Mouse (Mus musculus) limb, embryonic 14.5 days (tissue): ENCODE measurements at regions not wholly inside any gene's neighbourhood (a gene's known extent, or its start where the extent isn't known, plus 50 kb on each side); places are given as distances from the start of the nearest gene placed in this dataset.

ENCODE experiments used
- ATAC-seq: fragments of 200-750 bp; cut with Nextera tagmentation; 2 replicates; pipeline ENCODE4 v1.8.0; 2017; ENCODE audit warnings: low read depth, moderate number of reproducible peaks, moderate TSS enrichment; ENCODE audit not compliant: low FRiP score
- DNase-seq: peaks from one replicate; pipeline ENCODE4 v3.0.0-alpha.2; 2015; ENCODE audit warnings: low spot score
- H3K27ac ChIP-seq: fragments of 300-500 bp; sonication (generic); replicated peaks from 2 replicates; pipeline ENCODE4 v1.5.1; 2014; ENCODE audit warnings: low read depth, mild to moderate bottlenecking, low read length, moderate library complexity, mixed read lengths
- H3K27me3 ChIP-seq: fragments of 300-500 bp; sonication (generic); 2 replicates; pipeline ENCODE4 v1.6.1; 2014; ENCODE audit warnings: low read length, mixed read lengths; ENCODE audit not compliant: control insufficient read depth, insufficient read depth
- H3K36me3 ChIP-seq: fragments of 300-500 bp; sonication (generic); 2 replicates; pipeline ENCODE4 v1.6.1; 2014; ENCODE audit warnings: mild to moderate bottlenecking, low read length, moderate library complexity, mixed read lengths; ENCODE audit not compliant: control insufficient read depth, insufficient read depth
- H3K4me1 ChIP-seq: fragments of 300-500 bp; sonication (generic); 2 replicates; pipeline ENCODE4 v1.6.1; 2014; ENCODE audit warnings: antibody characterized with exemption, low read length, mixed read lengths; ENCODE audit not compliant: control insufficient read depth, insufficient read depth
- H3K4me2 ChIP-seq: fragments of 300-500 bp; sonication (generic); replicated peaks from 2 replicates; pipeline ENCODE4 v1.6.1; 2014; ENCODE audit warnings: low read depth, mild to moderate bottlenecking, low read length, moderate library complexity; ENCODE audit not compliant: severe bottlenecking
- H3K4me3 ChIP-seq: fragments of 300-500 bp; sonication (generic); replicated peaks from 2 replicates; pipeline ENCODE4 v1.5.1; 2014; ENCODE audit warnings: low read length
- H3K9ac ChIP-seq: fragments of 300-500 bp; sonication (generic); 2 replicates; pipeline ENCODE4 v1.6.1; 2014; ENCODE audit warnings: mild to moderate bottlenecking, low read depth, low read length, moderate library complexity; ENCODE audit not compliant: severe bottlenecking
- H3K9me3 ChIP-seq: fragments of 300-500 bp; sonication (generic); 2 replicates; pipeline ENCODE4 v1.6.1; 2016; ENCODE audit warnings: low read length; ENCODE audit not compliant: control insufficient read depth
- POLR2A ChIP-seq: fragments of 200-500 bp; IDR thresholded peaks from 2 replicates; pipeline ENCODE4 v1.8.0; 2012; ENCODE audit warnings: inconsistent platforms, mild to moderate bottlenecking, moderate library complexity, borderline replicate concordance; ENCODE audit not compliant: insufficient read depth, insufficient read length; ENCODE audit errors: extremely low read depth
- WGBS: fragments of 180-500 bp; shearing (Covaris S2); extraction: QIAGEN DNeasy Blood & Tissue Kit; methylation state at CpG from one replicate; pipeline ENCODE4 v1.1.7; 2014; 5-methylcytosine and 5-hydroxymethylcytosine counted together

DNA sequence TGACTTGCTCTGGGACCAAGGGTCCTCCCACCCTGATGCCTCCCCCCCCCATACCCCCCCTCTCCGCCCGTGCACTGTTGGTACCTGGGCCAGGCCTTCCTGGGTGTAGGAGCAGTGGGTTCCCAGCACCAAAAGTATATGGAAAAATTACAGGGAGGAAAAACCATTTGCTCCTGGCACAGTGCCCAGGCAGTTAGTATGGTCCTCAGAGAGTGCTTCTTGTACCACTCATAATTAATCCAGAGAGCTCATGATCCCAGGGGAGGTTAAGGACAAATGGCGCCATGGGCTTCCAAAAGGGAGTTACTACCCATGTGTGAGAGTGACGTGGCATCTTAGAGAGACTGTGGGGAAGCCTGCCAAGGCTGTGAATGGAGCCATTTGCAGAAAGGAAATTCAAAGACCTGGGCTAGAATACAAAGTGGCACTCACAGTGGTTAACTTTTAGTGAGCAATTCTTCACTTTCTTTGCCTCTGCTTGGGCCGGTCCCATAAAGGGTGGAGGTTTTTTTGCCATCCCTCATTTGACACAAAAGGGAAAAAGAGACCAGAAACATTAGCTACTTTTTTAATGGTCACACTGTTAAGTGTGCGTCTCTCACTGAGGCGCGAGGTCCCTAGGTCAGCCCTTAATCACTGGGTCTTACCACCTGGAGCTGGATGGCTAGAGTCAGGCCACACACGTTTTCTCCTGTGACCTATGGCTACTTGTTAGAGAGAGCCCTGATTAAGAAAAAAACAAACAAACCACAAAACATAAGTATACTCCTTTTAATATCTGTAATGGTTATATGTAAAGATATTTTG lies 120.7 kb upstream of the Bmper start:
- DNase-seq (peak; percentile 48), ATAC-seq (no peak; the same call in 1 of the 2 replicates)
- Histone ChIP-seq H3K9ac (no peak overlapping the region), H3K27ac (no peak overlapping the region), H3K27me3 (0 out of 2 replicates have a peak, but pooled peaks cover 3% of the 10 kb centered on the region), H3K4me1 (0 out of 2 replicates have a peak, but pooled peaks cover 7% of the 10 kb centered on the region), H3K4me2 (no peak overlapping the region), H3K9me3 (no peaks in the 10 kb centered on the region), H3K36me3 (no peaks in the 10 kb centered on the region), H3K4me3 (no peak overlapping the region)
- 44% methylated on average over 9 of the region's 9 CpGs for WGBS
- no peak for TF ChIP-seq POLR2A

DNA sequence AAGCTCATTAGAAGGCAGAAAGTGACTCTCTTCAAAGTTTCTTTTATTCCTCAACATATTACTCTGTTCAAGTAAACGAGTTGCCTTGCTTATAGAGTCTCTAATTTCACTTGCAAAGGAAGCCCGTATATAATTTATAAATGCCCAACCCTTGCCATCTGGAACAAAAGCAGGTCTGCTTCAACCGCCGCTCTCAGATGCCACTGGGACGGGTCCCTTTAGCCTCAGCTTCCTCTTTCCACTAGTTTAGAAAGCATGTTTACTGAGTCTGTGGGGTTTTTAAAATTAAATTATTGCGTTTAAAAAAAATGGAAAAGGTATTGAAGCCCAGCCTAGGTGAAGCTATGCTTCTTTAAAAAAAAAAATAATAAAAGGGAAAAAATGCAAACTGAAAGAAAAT lies 111.4 kb upstream of the Bmper start:
- Histone ChIP-seq H3K36me3 (no peaks in the 10 kb centered on the region), H3K9me3 (no peaks in the 10 kb centered on the region), H3K4me3 (no peak overlapping the region), H3K27ac (no peak overlapping the region), H3K4me1 (no peaks in the 10 kb centered on the region), H3K4me2 (no peak overlapping the region), H3K9ac (no peak overlapping the region), H3K27me3 (no peaks in the 10 kb centered on the region)
- DNase-seq (no peak), ATAC-seq (no peak)
- WGBS: 56% methylated on average over 6 of the region's 6 CpGs
- TF ChIP-seq POLR2A: no peak

DNA sequence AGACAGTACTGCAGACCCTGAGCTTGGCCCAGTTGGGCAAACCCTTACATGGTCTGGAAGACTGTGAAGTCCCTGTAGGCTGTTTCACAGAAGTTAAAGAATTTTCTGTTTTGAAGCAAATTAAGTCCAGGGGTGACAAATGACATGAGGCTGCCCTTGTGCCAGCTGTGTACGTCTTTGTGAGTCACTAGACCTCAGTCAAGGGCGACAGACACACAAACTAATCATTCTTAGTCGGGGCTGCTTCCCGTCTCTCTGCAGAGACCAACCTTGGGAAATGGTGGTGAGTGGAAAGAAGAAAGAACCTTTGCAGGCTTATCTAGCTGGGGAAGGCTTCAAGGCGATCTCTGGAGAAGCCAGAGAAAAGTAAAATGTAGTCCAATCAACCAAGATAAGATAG lies 107.8 kb upstream of the Bmper start:
- TF ChIP-seq POLR2A: no peak

DNA sequence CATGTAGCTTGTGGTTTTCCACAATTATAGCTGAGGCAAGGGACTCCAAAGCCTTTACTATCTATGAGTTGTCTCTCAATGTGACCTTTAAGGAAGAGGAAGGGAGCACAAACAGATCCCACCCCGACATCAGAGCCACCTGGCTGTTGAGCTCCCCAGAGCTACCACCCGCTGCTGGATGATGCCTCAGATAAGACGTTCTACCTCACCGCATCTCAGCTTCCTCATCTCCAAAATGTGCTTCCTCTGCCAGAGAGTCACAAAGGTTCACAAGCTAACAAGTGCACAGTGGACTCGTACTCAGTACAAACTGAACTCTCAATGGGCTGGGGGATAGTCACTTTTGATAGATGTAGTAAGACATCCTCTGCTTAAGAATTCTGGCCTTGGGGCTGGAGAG lies 107.3 kb upstream of the Bmper start:
- H3K27ac ChIP-seq: no peak overlapping the region
- WGBS: 85% methylated on average over 5 of the region's 5 CpGs
- no peaks in the 10 kb centered on the region for H3K36me3 ChIP-seq
- H3K9ac ChIP-seq: no peak overlapping the region
- no peaks in the 10 kb centered on the region for H3K4me1 ChIP-seq
- no peak for TF ChIP-seq POLR2A
- no peak overlapping the region for H3K4me2 ChIP-seq
- DNase-seq (no peak), ATAC-seq (no peak)
- no peaks in the 10 kb centered on the region for H3K27me3 ChIP-seq
- H3K9me3 ChIP-seq: no peaks in the 10 kb centered on the region
- no peak overlapping the region for H3K4me3 ChIP-seq

More for the DNA sequence above, 107.8 kb upstream of the Bmper start:
- DNase-seq (no peak), ATAC-seq (no peak)
- Histone ChIP-seq H3K4me1 (no peaks in the 10 kb centered on the region), H3K4me2 (no peak overlapping the region), H3K9ac (no peak overlapping the region), H3K36me3 (no peaks in the 10 kb centered on the region), H3K27me3 (no peaks in the 10 kb centered on the region), H3K27ac (no peak overlapping the region), H3K4me3 (no peak overlapping the region), H3K9me3 (no peaks in the 10 kb centered on the region)
- 78% methylated on average over 5 of the region's 5 CpGs for WGBS

DNA sequence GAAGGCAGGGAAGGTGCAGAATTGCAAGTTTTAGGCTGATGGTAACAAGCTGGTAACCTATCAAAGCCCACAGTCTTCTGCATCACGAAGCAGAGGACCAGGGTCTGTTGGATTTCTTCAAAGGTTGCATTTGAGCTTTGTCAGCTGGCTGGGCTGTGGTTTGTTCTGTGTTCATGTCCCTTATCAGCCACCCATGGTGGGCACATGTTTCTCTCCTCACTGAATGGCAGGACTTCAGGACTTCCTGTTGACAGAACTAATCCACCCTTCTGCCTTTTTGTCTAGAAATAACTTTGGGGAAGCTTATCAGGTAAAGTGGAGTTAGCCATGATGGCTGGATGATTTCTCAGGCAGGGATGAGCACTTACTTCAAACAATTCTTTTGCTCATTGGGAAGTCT lies 106.6 kb upstream of the Bmper start:
- 65% methylated on average over 1 of the region's 1 CpGs for WGBS
- no peaks in the 10 kb centered on the region for H3K36me3 ChIP-seq
- no peak overlapping the region for H3K4me3 ChIP-seq
- H3K27me3 ChIP-seq: no peaks in the 10 kb centered on the region
- no peak overlapping the region for H3K9ac ChIP-seq
- no peak overlapping the region for H3K4me2 ChIP-seq
- DNase-seq (no peak), ATAC-seq (no peak)
- no peaks in the 10 kb centered on the region for H3K9me3 ChIP-seq
- TF ChIP-seq POLR2A: no peak
- no peak overlapping the region for H3K27ac ChIP-seq
- no peaks in the 10 kb centered on the region for H3K4me1 ChIP-seq
